Mouse (Mus musculus) heart, adult 2 months (tissue): Measurements from ENCODE around the gene Stk32c.

Experiments
- CTCF ChIP-seq: fragments of 200-600 bp; IDR thresholded peaks from 2 replicates; pipeline ENCODE4 v1.8.1; 2022; ENCODE audit warnings: antibody characterized with exemption, mild to moderate bottlenecking, moderate library complexity
- EP300 ChIP-seq: fragments of 200-500 bp; IDR thresholded peaks from 2 replicates; pipeline ENCODE4 v1.6.1; 2011; ENCODE audit warnings: low read depth, low read length, control low read depth; ENCODE audit not compliant: insufficient read depth
- POLR2A ChIP-seq: fragments of 200-500 bp; IDR thresholded peaks from 2 replicates; pipeline ENCODE4 v1.6.1; 2011; ENCODE audit warnings: mild to moderate bottlenecking, low read depth, low read length, control low read depth; ENCODE audit not compliant: insufficient read depth

DNA sequence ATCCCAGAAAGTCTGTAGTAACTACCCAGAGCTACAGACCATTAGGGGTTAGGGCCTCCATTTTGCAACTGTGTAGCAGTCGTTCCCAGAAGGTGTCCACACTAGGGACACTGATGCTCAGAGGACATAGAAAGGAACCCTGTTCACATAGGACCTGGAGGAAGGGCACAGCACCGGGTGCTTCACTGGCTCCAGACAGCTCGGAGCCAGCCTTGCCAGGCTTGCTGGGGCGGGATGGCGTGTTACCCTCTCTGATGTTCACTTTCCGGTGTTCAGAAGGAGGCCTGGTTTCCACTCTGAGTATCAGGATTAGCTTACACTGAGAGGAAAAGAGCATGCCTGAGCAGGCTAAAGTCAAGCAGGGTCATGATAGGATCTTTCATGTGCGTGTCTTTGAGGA is 2.8 kb upstream of the Stk32c start:
- TF ChIP-seq CTCF, result no peak
- TF ChIP-seq EP300, result no peak
- TF ChIP-seq POLR2A, result no peak
